Mouse (Mus musculus) embryonic facial prominence, embryonic 10.5 days (tissue): ENCODE results near the gene Prkcq. TPM values are rescaled to one million over a fixed set of nuclear protein-coding genes. Genes with fewer than 3 reads are reported as not detected.

Source experiments
- DNase-seq: peaks from one replicate; pipeline ENCODE4 v3.0.0-alpha.2; 2017; ENCODE audit warnings: low spot score
- H3K27ac ChIP-seq: fragments of 300-500 bp; sonication (generic); replicated peaks from 2 replicates; pipeline ENCODE4 v1.5.1; 2016; ENCODE audit warnings: mild to moderate bottlenecking
- H3K27me3 ChIP-seq: fragments of 300-500 bp; sonication (generic); replicated peaks from 2 replicates; pipeline ENCODE4 v1.6.1; 2016; ENCODE audit warnings: low read depth, mild to moderate bottlenecking; ENCODE audit not compliant: poor library complexity, severe bottlenecking
- H3K36me3 ChIP-seq: fragments of 300-500 bp; sonication (generic); replicated peaks from 2 replicates; pipeline ENCODE4 v1.6.1; 2016; ENCODE audit warnings: mild to moderate bottlenecking, moderate library complexity
- H3K4me1 ChIP-seq: fragments of 300-500 bp; sonication (generic); 2 replicates; pipeline ENCODE4 v1.6.1; 2016
- H3K4me3 ChIP-seq: fragments of 300-500 bp; sonication (generic); 2 replicates; pipeline ENCODE4 v1.5.1; 2016; ENCODE audit warnings: mild to moderate bottlenecking, moderate library complexity
- H3K9me3 ChIP-seq: fragments of 300-500 bp; sonication (generic); 2 replicates; pipeline ENCODE4 v1.6.1; 2016; ENCODE audit warnings: mild to moderate bottlenecking
- WGBS: fragments of 180-500 bp; shearing (Covaris S2); methylation state at CpG from one replicate; pipeline ENCODE4 v1.1.7; 2016; 5-methylcytosine and 5-hydroxymethylcytosine counted together
- polyA plus RNA-seq: library from polyadenylated mRNA; unstranded; fragments of >200 nt; fragmentation: Nextera tagmentation; extraction: Ambion mirVana; gene quantifications from 2 replicates; pipeline ENCODE4 v1.2.1, GENCODE M21; 2016

Prkcq gene
- 1.6 and 1.9 TPM in 2 replicates for polyA plus RNA-seq

GRCm38 (mm10) chr2:11171754-11172501 is at the start of gene Prkcq:
Prkcq (plus strand) TSS chr2:11172108.
- Histone ChIP-seq H3K27ac (peak within 1 kb of the TSS; percentile 74), H3K4me1 (peaks cover 17% of the 10 kb centered on the region), H3K27me3 (peaks cover 51% of the 10 kb centered on the region), H3K9me3 (no peaks in the 10 kb centered on the region), H3K36me3 (no peaks in the 10 kb centered on the region), H3K4me3 (peak within 1 kb of the TSS; percentile 68)
- peak; percentile 76 for DNase-seq
- WGBS, result 3% methylated on average over 51 of the region's 51 CpGs

DNA sequence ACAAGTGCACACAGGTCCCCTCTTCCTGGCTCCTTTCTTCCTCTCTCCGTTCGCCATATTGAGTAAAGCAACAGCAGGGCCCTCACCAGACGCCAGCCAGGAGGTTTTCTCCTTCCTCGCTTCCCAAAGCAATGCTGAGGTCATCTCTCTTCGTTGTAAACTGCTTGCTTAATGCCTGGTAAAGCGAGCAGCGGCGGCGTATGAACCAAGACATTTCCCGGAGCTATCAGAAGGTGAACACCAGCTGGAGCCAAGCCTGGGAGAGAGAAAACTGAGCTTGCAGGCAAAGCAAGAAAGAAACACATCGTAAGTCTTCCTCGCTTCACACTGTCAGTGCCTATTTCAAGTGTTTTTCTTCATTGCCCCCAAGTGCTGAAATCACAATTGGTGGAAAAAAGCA is 41.0 kb upstream of the Prkcq start:
- Histone ChIP-seq H3K4me3 (no peak overlapping the region), H3K4me1 (no peaks in the 10 kb centered on the region), H3K27ac (no peak overlapping the region), H3K9me3 (no peaks in the 10 kb centered on the region), H3K36me3 (no peaks in the 10 kb centered on the region), H3K27me3 (no peaks in the 10 kb centered on the region)
- WGBS, result 90% methylated on average over 12 of the region's 12 CpGs
- no peak for DNase-seq

GRCm38 (mm10) chr2:11135718-11136117 is 36.2 kb upstream of the Prkcq start:
- H3K27ac ChIP-seq, result no peak overlapping the region
- no peaks in the 10 kb centered on the region for H3K36me3 ChIP-seq
- H3K4me1 ChIP-seq, result no peaks in the 10 kb centered on the region
- WGBS, result 69% methylated on average over 6 of the region's 6 CpGs
- DNase-seq, result no peak
- no peaks in the 10 kb centered on the region for H3K27me3 ChIP-seq
- 0 out of 2 replicates have a peak, but pooled peaks cover 2% of the 10 kb centered on the region for H3K9me3 ChIP-seq
- H3K4me3 ChIP-seq, result no peak overlapping the region

GRCm38 (mm10) chr2:11138076-11138475 is 33.8 kb upstream of the Prkcq start:
- 95% methylated on average over 6 of the region's 6 CpGs for WGBS
- Histone ChIP-seq H3K36me3 (no peaks in the 10 kb centered on the region), H3K4me3 (no peak overlapping the region), H3K4me1 (no peaks in the 10 kb centered on the region), H3K9me3 (0 out of 2 replicates have a peak, but pooled peaks cover 2% of the 10 kb centered on the region), H3K27me3 (no peaks in the 10 kb centered on the region), H3K27ac (no peak overlapping the region)
- no peak for DNase-seq

- Histone ChIP-seq H3K4me3 (no peak overlapping the region), H3K27ac (no peak overlapping the region), H3K27me3 (no peaks in the 10 kb centered on the region), H3K36me3 (no peaks in the 10 kb centered on the region), H3K4me1 (no peaks in the 10 kb centered on the region), H3K9me3 (0 out of 2 replicates have a peak, but pooled peaks cover 2% of the 10 kb centered on the region)
- DNase-seq, result no peak
- 75% methylated on average over 1 of the region's 1 CpGs for WGBS
Measured at GRCm38 (mm10) chr2:11139518-11140152, 32.3 kb upstream of the Prkcq start.

DNA sequence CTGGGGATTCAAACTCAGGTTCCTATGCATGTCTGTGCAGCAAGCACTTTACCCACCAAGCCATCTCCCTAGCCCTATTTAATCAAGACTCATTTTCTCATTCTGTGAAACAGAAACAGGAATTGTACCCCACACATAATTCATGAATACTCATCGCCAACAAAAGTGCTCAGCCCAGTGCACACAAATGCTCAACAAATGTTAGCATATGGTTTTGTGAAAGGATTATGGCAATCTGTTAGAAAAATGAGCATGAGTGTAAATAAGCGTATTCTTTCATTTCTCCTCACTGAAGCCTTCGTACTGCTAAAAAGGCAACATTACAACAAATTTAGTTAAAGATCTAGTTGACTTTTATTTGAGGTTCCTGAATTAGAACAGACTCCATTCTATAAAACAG is 31.5 kb upstream of the Prkcq start:
- Histone ChIP-seq H3K27ac (no peak overlapping the region), H3K27me3 (no peaks in the 10 kb centered on the region), H3K4me3 (no peak overlapping the region), H3K9me3 (0 out of 2 replicates have a peak, but pooled peaks cover 2% of the 10 kb centered on the region), H3K4me1 (no peaks in the 10 kb centered on the region), H3K36me3 (no peaks in the 10 kb centered on the region)
- 88% methylated on average over 3 of the region's 3 CpGs for WGBS
- no peak for DNase-seq

DNA sequence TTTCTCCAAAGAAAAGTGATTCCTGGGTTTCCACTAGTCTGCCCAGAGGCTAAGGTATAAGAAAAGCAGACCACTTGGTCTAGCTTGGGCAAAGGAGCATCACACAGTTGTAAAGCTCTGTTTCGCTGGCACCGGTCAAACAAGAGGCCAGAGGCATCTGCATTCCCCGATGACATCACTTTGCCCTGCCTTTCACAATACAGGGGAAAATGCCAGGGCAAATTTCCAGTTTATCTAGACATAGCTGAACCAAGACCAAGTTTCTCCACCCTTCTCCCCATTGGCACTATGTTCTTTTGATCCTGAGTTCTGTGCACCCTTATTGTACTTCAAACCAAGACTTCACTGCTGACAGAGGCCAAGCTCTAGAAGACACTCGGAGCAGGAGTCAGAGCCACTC is 22.8 kb upstream of the Prkcq start:
- Histone ChIP-seq H3K9me3 (no peaks in the 10 kb centered on the region), H3K4me3 (no peak overlapping the region), H3K27me3 (no peaks in the 10 kb centered on the region), H3K36me3 (no peaks in the 10 kb centered on the region), H3K4me1 (no peaks in the 10 kb centered on the region), H3K27ac (no peak overlapping the region)
- no peak for DNase-seq
- 91% methylated on average over 4 of the region's 4 CpGs for WGBS

DNA sequence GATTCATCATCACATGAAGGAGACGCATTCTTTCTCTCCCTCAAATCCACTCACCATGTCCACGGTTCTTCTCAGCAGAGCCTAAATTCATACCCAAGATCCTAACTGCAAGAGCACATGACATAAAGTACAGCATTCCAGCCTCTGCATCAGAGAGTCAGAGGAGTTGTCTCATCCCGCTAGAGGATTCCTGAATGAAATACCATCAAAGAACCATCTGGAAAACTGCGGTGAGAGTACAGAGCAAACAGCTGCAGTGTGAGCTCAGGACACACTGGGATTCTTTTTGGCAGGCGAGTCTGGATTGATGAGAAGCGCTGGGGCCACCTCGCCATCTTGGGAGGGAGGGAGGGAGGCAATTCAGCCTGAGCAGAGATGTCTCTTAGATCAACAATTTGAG is 20.9 kb upstream of the Prkcq start:
- Histone ChIP-seq H3K36me3 (no peaks in the 10 kb centered on the region), H3K9me3 (no peaks in the 10 kb centered on the region), H3K27ac (no peak overlapping the region), H3K27me3 (no peaks in the 10 kb centered on the region), H3K4me3 (no peak overlapping the region), H3K4me1 (no peaks in the 10 kb centered on the region)
- 83% methylated on average over 7 of the region's 7 CpGs for WGBS
- DNase-seq, result no peak

DNA sequence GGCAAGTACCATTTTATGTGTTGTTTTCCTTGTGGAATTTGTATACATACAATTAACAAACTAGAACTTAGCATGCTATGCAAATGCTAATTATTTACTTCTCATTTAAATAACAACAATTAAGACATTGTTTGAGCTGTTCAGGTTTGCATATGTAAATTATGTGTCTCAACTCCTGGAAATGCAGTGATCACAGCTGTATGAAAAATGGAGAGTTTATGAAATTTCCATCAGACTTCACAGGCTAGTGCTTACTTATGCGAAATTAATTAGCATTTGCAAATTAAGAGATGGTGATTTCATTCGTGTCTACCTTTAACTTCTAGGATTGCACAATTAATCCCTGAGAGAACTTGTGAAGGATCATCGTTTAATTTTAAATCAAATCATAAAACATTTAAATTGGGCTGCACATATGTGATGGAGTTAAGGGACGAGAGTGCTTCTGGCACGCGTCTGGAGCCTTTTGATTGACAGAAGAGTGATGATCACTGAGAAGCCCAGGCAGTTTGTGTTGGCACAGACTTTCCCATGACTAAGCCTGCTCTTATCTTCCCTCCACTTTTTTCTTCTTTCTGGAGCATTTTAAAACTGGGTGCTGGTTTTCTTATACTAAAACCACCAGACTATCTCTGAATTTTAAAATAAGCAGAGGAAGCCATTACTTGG is 20.1 kb upstream of the Prkcq start:
- H3K4me3 ChIP-seq, result no peak overlapping the region
- no peaks in the 10 kb centered on the region for H3K4me1 ChIP-seq
- no peaks in the 10 kb centered on the region for H3K36me3 ChIP-seq
- H3K27ac ChIP-seq, result no peak overlapping the region
- H3K9me3 ChIP-seq, result no peaks in the 10 kb centered on the region
- 88% methylated on average over 6 of the region's 6 CpGs for WGBS
- H3K27me3 ChIP-seq, result no peaks in the 10 kb centered on the region
- DNase-seq, result no peak

GRCm38 (mm10) chr2:11159641-11160040 is 12.3 kb upstream of the Prkcq start:
- no peak for DNase-seq
- Histone ChIP-seq H3K27ac (no peak overlapping the region), H3K4me1 (no peaks in the 10 kb centered on the region), H3K27me3 (no peaks in the 10 kb centered on the region), H3K4me3 (no peak overlapping the region), H3K36me3 (no peaks in the 10 kb centered on the region), H3K9me3 (no peaks in the 10 kb centered on the region)
- 92% methylated on average over 7 of the region's 7 CpGs for WGBS

GRCm38 (mm10) chr2:11160696-11161095 is 11.2 kb upstream of the Prkcq start:
- Histone ChIP-seq H3K9me3 (no peaks in the 10 kb centered on the region), H3K4me3 (no peak overlapping the region), H3K27me3 (no peaks in the 10 kb centered on the region), H3K4me1 (no peaks in the 10 kb centered on the region), H3K36me3 (no peaks in the 10 kb centered on the region), H3K27ac (no peak overlapping the region)
- 84% methylated on average over 3 of the region's 3 CpGs for WGBS
- DNase-seq, result no peak

DNA sequence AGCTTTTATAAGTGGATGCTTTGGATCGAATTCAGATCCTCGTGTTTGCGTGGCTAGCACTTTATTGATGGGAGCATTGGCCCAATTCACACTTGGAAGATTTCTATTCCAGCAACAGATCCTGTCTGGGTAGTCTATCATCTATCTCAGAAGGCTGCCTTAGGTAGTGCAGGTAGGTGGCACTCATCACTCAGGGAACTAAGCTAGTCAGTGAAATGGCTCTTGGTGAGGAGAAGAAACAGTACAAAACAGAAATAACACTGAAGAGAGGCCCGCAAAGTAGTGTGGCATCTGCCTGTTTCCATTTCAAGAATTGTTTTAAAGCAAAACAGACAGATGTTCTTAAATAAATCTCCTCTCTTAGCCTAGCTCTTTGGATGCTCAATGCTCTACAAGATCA is 10.6 kb upstream of the Prkcq start:
- Histone ChIP-seq H3K4me3 (no peak overlapping the region), H3K27ac (no peak overlapping the region), H3K4me1 (no peaks in the 10 kb centered on the region), H3K9me3 (no peaks in the 10 kb centered on the region), H3K36me3 (no peaks in the 10 kb centered on the region), H3K27me3 (no peaks in the 10 kb centered on the region)
- WGBS, result 89% methylated on average over 4 of the region's 4 CpGs
- no peak for DNase-seq

DNA sequence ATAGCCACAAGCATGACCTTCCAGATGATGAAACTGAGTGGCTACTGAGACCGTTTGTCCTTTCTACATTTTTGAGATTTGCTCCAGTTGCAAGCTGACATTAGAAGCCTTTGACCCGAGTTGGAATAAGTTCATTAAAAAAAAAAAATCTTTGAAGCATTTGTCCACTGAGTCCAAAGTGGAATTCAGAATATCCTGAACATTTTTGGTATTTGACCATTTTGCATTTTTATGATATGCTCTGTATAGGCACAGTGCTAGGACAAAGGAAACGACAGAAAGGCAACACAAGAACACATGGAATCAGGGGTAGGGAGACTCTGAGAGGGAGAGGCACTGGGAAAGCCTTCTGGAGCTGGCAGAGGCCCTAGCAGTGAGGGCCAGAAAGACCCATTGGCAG is 9.2 kb upstream of the Prkcq start:
- Histone ChIP-seq H3K36me3 (no peaks in the 10 kb centered on the region), H3K4me1 (no peaks in the 10 kb centered on the region), H3K27ac (no peak overlapping the region), H3K9me3 (no peaks in the 10 kb centered on the region), H3K27me3 (no peaks in the 10 kb centered on the region), H3K4me3 (no peak overlapping the region)
- WGBS, result 72% methylated on average over 3 of the region's 3 CpGs
- no peak for DNase-seq
